Comparison of ENCODE assay signal across 11 mouse cellular contexts in the genomic region with DNA sequence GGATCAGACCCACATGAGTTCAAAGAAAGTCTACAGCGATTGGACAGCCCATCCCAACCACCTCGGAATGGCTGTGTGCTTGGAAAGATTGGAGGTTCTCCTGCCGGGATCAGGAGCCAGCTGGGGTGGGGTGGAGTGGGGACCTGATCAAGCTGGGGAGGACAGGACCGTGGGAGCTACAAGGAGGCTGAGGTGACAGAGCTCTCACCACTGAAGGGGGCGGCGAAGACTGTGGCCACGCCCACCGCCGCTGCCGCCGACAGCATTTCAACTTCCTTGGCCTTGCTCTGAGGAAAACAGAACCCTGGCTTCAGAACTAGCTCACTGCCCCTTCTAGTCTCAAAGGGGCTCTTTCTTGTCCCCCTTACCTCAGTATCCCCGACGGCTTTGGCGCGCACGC. TPM values are rescaled to one million over a fixed set of nuclear protein-coding genes. Genes with fewer than 3 reads are reported as not detected.
DNase-seq lines count a peak whose midpoint lies in the region; ATAC-seq and TF ChIP-seq lines count a peak whose summit lies in the region.
"Had no signal": no experiment of that assay in that cellular context is flagged by ENCODE, and none has a peak within 500 bp of the region (broad histone marks: within the 10 kb centered on the region; RNA-seq: fewer than 3 reads in every experiment).

No protein-coding gene starts in this region.

- H3K36me3 ChIP-seq in heart, postnatal 0 days (replicated peaks; ENCODE audit: control insufficient read depth, insufficient read depth, low read length) = no peaks in the 10 kb centered on the region
- no peaks in the 10 kb centered on the region for H3K36me3 ChIP-seq in heart, adult 2 months (ENCODE audit: control insufficient read depth, insufficient read depth, low read length)
- no peaks in the 10 kb centered on the region for H3K36me3 ChIP-seq in neural tube, embryonic 12.5 days
- no peaks in the 10 kb centered on the region for H3K36me3 ChIP-seq in intestine, postnatal 0 days (ENCODE audit: control insufficient read depth, insufficient read depth)
- H3K36me3 ChIP-seq in stomach, postnatal 0 days (ENCODE audit: control insufficient read depth, insufficient read depth, low read length) = no peaks in the 10 kb centered on the region

- H3K9me3 ChIP-seq in heart, postnatal 0 days (replicated peaks; ENCODE audit: control insufficient read depth, low read length) = no peaks in the 10 kb centered on the region
- H3K9me3 ChIP-seq in neural tube, embryonic 12.5 days = no peaks in the 10 kb centered on the region
- H3K9me3 ChIP-seq in intestine, postnatal 0 days (ENCODE audit: control insufficient read depth) = no peaks in the 10 kb centered on the region
- H3K9me3 ChIP-seq in stomach, postnatal 0 days (ENCODE audit: control insufficient read depth, low read length) = no peaks in the 10 kb centered on the region

- no peak overlapping the region for H3K27ac ChIP-seq in heart, postnatal 0 days (ENCODE audit: low read depth)
- H3K27ac ChIP-seq in heart, adult 2 months = no peak overlapping the region
- H3K27ac ChIP-seq in neural tube, embryonic 12.5 days = no peak overlapping the region
- H3K27ac ChIP-seq in intestine, postnatal 0 days (ENCODE audit: low read depth, low read length) = no peak overlapping the region
- no peak overlapping the region for H3K27ac ChIP-seq in stomach, postnatal 0 days (replicated peaks)

- H3K27me3 ChIP-seq in heart, postnatal 0 days (ENCODE audit: control insufficient read depth, insufficient read depth, low read length) = peaks cover 4% of the 10 kb centered on the region; the same call in 1 of the 2 replicates
- H3K27me3 ChIP-seq in heart, adult 2 months (ENCODE audit: control insufficient read depth, insufficient read depth, low read length) = no peaks in the 10 kb centered on the region
- H3K27me3 ChIP-seq in neural tube, embryonic 12.5 days (replicated peaks) = peaks cover 27% of the 10 kb centered on the region
- H3K27me3 ChIP-seq in intestine, postnatal 0 days (replicated peaks; ENCODE audit: control insufficient read depth, insufficient read depth, low read length) = no peaks in the 10 kb centered on the region
- H3K27me3 ChIP-seq in stomach, postnatal 0 days (ENCODE audit: control insufficient read depth, insufficient read depth, low read length) = no peaks in the 10 kb centered on the region

- 20% methylated on average over 16 of the region's 16 CpGs for WGBS in heart, postnatal 0 days
- 24% methylated on average over 16 of the region's 16 CpGs for WGBS in heart, adult 2 months
- 19% methylated on average over 16 of the region's 16 CpGs for WGBS in neural tube, embryonic 12.5 days
- WGBS in intestine, postnatal 0 days = 17% methylated on average over 16 of the region's 16 CpGs
- 24% methylated on average over 16 of the region's 16 CpGs for WGBS in stomach, postnatal 0 days

- H3K4me3 ChIP-seq in heart, postnatal 0 days (ENCODE audit: low read depth, low read length) = no peak overlapping the region
- H3K4me3 ChIP-seq in heart, adult 2 months = no peak overlapping the region
- H3K4me3 ChIP-seq in neural tube, embryonic 12.5 days = no peak overlapping the region
- 0 out of 2 replicates have a peak overlapping the region, but pooled peaks have one; percentile 1 for H3K4me3 ChIP-seq in intestine, postnatal 0 days (ENCODE audit: low read depth, low read length)
- peak overlapping the region; percentile 6; the same call in 1 of the 2 replicates for H3K4me3 ChIP-seq in stomach, postnatal 0 days (ENCODE audit: low read depth, low read length)
- H3K4me3 ChIP-seq: erythroblast, embryonic 14.5 days had no signal

- no peak overlapping the region for H3K9ac ChIP-seq in heart, postnatal 0 days (replicated peaks; ENCODE audit: low read depth, low read length)
- no peak overlapping the region for H3K9ac ChIP-seq in heart, adult 2 months (ENCODE audit: low read depth, low read length)
- H3K9ac ChIP-seq in neural tube, embryonic 12.5 days = no peak overlapping the region
- H3K9ac ChIP-seq in intestine, postnatal 0 days (ENCODE audit: low read depth, low read length) = no peak overlapping the region
- peak overlapping the region; percentile 23; the same call in 1 of the 2 replicates for H3K9ac ChIP-seq in stomach, postnatal 0 days (ENCODE audit: low read length)

- peak overlapping the region; percentile 24; the same call in 1 of the 2 replicates for H3K4me2 ChIP-seq in heart, postnatal 0 days (ENCODE audit: low read depth, low read length)
- H3K4me2 ChIP-seq in neural tube, embryonic 12.5 days (replicated peaks) = peak overlapping the region; percentile 27
- peak overlapping the region; percentile 49 for H3K4me2 ChIP-seq in intestine, postnatal 0 days (replicated peaks; ENCODE audit: low read depth)
- H3K4me2 ChIP-seq in stomach, postnatal 0 days (replicated peaks; ENCODE audit: low read depth) = 0 out of 2 replicates have a peak overlapping the region, but pooled peaks have one; percentile 25

- intact Hi-C loops in heart, adult 2 months (cut with DNase I) = no loop called here

- no peaks in the 10 kb centered on the region; the same call in 1 of the 2 replicates for H3K4me1 ChIP-seq in heart, postnatal 0 days (ENCODE audit: control insufficient read depth, insufficient read depth)
- no peaks in the 10 kb centered on the region for H3K4me1 ChIP-seq in heart, adult 2 months (ENCODE audit: control insufficient read depth, insufficient read depth, low read length)
- H3K4me1 ChIP-seq in neural tube, embryonic 12.5 days = no peaks in the 10 kb centered on the region
- H3K4me1 ChIP-seq in intestine, postnatal 0 days (replicated peaks; ENCODE audit: control insufficient read depth, insufficient read depth, low read length) = no peaks in the 10 kb centered on the region
- no peaks in the 10 kb centered on the region for H3K4me1 ChIP-seq in stomach, postnatal 0 days (replicated peaks; ENCODE audit: control insufficient read depth, insufficient read depth)

- TF ChIP-seq CTCF in heart, postnatal 0 days (IDR thresholded peaks at IDR 0.05; ENCODE audit: low read depth) = no peak
- no peak for TF ChIP-seq CTCF in heart, adult 2 months (IDR thresholded peaks at IDR 0.05)
- no peak for TF ChIP-seq CTCF in intestine, postnatal 0 days (IDR thresholded peaks at IDR 0.05; ENCODE audit: low read depth)
- TF ChIP-seq CTCF in stomach, postnatal 0 days (IDR thresholded peaks at IDR 0.05; ENCODE audit: low read depth) = no peak

- TF ChIP-seq EP300 in heart, postnatal 0 days (IDR thresholded peaks at IDR 0.05; ENCODE audit: low read depth) = no peak
- no peak for TF ChIP-seq EP300 in heart, adult 2 months (IDR thresholded peaks at IDR 0.05; ENCODE audit: insufficient read depth, low read depth, low read length)
- no peak for TF ChIP-seq EP300 in stomach, postnatal 0 days (optimal IDR thresholded peaks at IDR 0.05)

- no peak for TF ChIP-seq POLR2A in heart, adult 2 months (IDR thresholded peaks at IDR 0.05; ENCODE audit: insufficient read depth, low read depth, low read length)

- ATAC-seq in heart, postnatal 0 days (ENCODE audit: insufficient read depth, low read depth) = no peak
- ATAC-seq in neural tube, embryonic 12.5 days (ENCODE audit: low FRiP score, low read depth) = no peak
- ATAC-seq in intestine, postnatal 0 days = no peak
- no peak for ATAC-seq in stomach, postnatal 0 days (ENCODE audit: low FRiP score, low TSS enrichment)

- no peak for DNase-seq in heart, postnatal 0 days (ENCODE audit: low spot score)
- no peak for DNase-seq in heart, adult 2 months
- DNase-seq in neural tube, embryonic 10.5 days (ENCODE audit: extremely low spot score, low spot score) = no peak
- DNase-seq in stomach, postnatal 0 days (ENCODE audit: low spot score) = peak; percentile 54
- no peak for DNase-seq in adrenal gland, adult 2 months
- no peak for DNase-seq in urinary bladder, postnatal 4 days (ENCODE audit: low spot score in 2 of 2)
- DNase-seq: adrenal gland, postnatal 25 days had no signal

- H3K79me2 ChIP-seq in heart, adult 2 months (replicated peaks; ENCODE audit: control insufficient read depth, insufficient read depth, low read length) = no peaks in the 10 kb centered on the region

RNA-seq across cellular contexts. Expression of gene Clcnka, which starts 3.8 kb away (rescaled TPM):
- total RNA-seq in heart, postnatal 0 days (2014; rRNA removed; ENCODE audit: low replicate concordance) = not detected in 2 replicates
- polyA plus RNA-seq in heart, postnatal 0 days (2015; fragmentation: Nextera tagmentation; extraction: Ambion mirVana) = not detected in 2 replicates
- total RNA-seq in heart, adult 2 months (2021) = not detected
- 0.04 TPM in 1 of 2 replicates, not detected in the other for polyA plus RNA-seq in heart, adult 2 months (2012; rRNA removed)
- polyA plus RNA-seq in neural tube, embryonic 12.5 days (2016; fragmentation: Nextera tagmentation; extraction: Ambion mirVana) = not detected in 2 replicates
- 0.14 TPM in 1 of 2 replicates, not detected in the other for polyA plus RNA-seq in intestine, postnatal 0 days (2015; fragmentation: Nextera tagmentation; extraction: Ambion mirVana)
- polyA plus RNA-seq in stomach, postnatal 0 days (2015; fragmentation: Nextera tagmentation; extraction: Ambion mirVana) = 0.08 TPM in 1 of 2 replicates, not detected in the other
- total RNA-seq in adrenal gland, adult 2 months (2021) = not detected
- polyA plus RNA-seq in adrenal gland, adult 2 months (2012; rRNA removed) = 0.04 and 0.07 TPM in 2 replicates
- total RNA-seq: adrenal gland, postnatal 25 days had no signal
- polyA plus RNA-seq: erythroblast, embryonic 14.5 days had no signal

RNA-seq across cellular contexts. Expression of gene Clcnkb, which starts 21.1 kb away (rescaled TPM):
- total RNA-seq in heart, postnatal 0 days (2014; rRNA removed; ENCODE audit: low replicate concordance) = 0.23 and 0.65 TPM in 2 replicates
- polyA plus RNA-seq in heart, postnatal 0 days (2015; fragmentation: Nextera tagmentation; extraction: Ambion mirVana) = 0.58 and 0.87 TPM in 2 replicates
- under 1 TPM; 0.43 to 0.57 TPM for total RNA-seq in heart, adult 2 months (2021)
- 2.1 and 4.6 TPM in 2 replicates for polyA plus RNA-seq in heart, adult 2 months (2012; rRNA removed)
- not detected in 2 replicates for polyA plus RNA-seq in neural tube, embryonic 12.5 days (2016; fragmentation: Nextera tagmentation; extraction: Ambion mirVana)
- not detected in 2 replicates for polyA plus RNA-seq in intestine, postnatal 0 days (2015; fragmentation: Nextera tagmentation; extraction: Ambion mirVana)
- polyA plus RNA-seq in stomach, postnatal 0 days (2015; fragmentation: Nextera tagmentation; extraction: Ambion mirVana) = not detected in 2 replicates
- total RNA-seq in adrenal gland, adult 2 months (2021) = not detected
- not detected in 2 replicates for polyA plus RNA-seq in adrenal gland, adult 2 months (2012; rRNA removed)
- total RNA-seq: adrenal gland, postnatal 25 days had no signal
- polyA plus RNA-seq: erythroblast, embryonic 14.5 days; liver, embryonic 16.5 days had no signal

RNA-seq across cellular contexts. Expression of gene Hspb7, which starts 25.8 kb away (rescaled TPM):
- 556 and 673 TPM in 2 replicates for total RNA-seq in heart, postnatal 0 days (2014; rRNA removed; ENCODE audit: low replicate concordance)
- polyA plus RNA-seq in heart, postnatal 0 days (2015; fragmentation: Nextera tagmentation; extraction: Ambion mirVana) = 195 and 203 TPM in 2 replicates
- total RNA-seq in heart, adult 2 months (2021) = 1,000 to 10,000 TPM; 1,066 to 1,498 TPM
- 973 and 1,028 TPM in 2 replicates for polyA plus RNA-seq in heart, adult 2 months (2012; rRNA removed)
- polyA plus RNA-seq in neural tube, embryonic 12.5 days (2016; fragmentation: Nextera tagmentation; extraction: Ambion mirVana) = 0.14 TPM in 1 of 2 replicates, not detected in the other
- polyA plus RNA-seq in intestine, postnatal 0 days (2015; fragmentation: Nextera tagmentation; extraction: Ambion mirVana) = 4.7 and 8.0 TPM in 2 replicates
- 2.3 and 3.5 TPM in 2 replicates for polyA plus RNA-seq in stomach, postnatal 0 days (2015; fragmentation: Nextera tagmentation; extraction: Ambion mirVana)
- total RNA-seq in adrenal gland, adult 2 months (2021) = 1 to 10 TPM in 1 of 2 experiments, under 1 TPM in 1; 0.26 to 1.1 TPM
- 1.1 and 1.2 TPM in 2 replicates for polyA plus RNA-seq in adrenal gland, adult 2 months (2012; rRNA removed)
- polyA plus RNA-seq: erythroblast, embryonic 14.5 days had no signal

RNA-seq across cellular contexts. Expression of gene Fam131c, which starts 26.7 kb away (rescaled TPM):
- 2.2 TPM in 1 of 2 replicates, not detected in the other for total RNA-seq in heart, postnatal 0 days (2014; rRNA removed; ENCODE audit: low replicate concordance)
- polyA plus RNA-seq in heart, postnatal 0 days (2015; fragmentation: Nextera tagmentation; extraction: Ambion mirVana) = 0.14 and 0.20 TPM in 2 replicates
- 1 to 10 TPM; 2.0 to 2.2 TPM for total RNA-seq in heart, adult 2 months (2021)
- polyA plus RNA-seq in heart, adult 2 months (2012; rRNA removed) = 0.29 and 2.9 TPM in 2 replicates
- 2.5 and 3.2 TPM in 2 replicates for polyA plus RNA-seq in neural tube, embryonic 12.5 days (2016; fragmentation: Nextera tagmentation; extraction: Ambion mirVana)
- 1.4 and 2.4 TPM in 2 replicates for polyA plus RNA-seq in intestine, postnatal 0 days (2015; fragmentation: Nextera tagmentation; extraction: Ambion mirVana)
- polyA plus RNA-seq in stomach, postnatal 0 days (2015; fragmentation: Nextera tagmentation; extraction: Ambion mirVana) = 3.4 and 3.6 TPM in 2 replicates
- total RNA-seq in adrenal gland, adult 2 months (2021) = 1 to 10 TPM in 1 of 2 experiments, under 1 TPM in 1; 0.86 to 4.5 TPM
- 3.1 and 9.5 TPM in 2 replicates for polyA plus RNA-seq in adrenal gland, adult 2 months (2012; rRNA removed)
- polyA plus RNA-seq: erythroblast, embryonic 14.5 days; liver, embryonic 16.5 days had no signal

RNA-seq across cellular contexts. Expression of gene Srarp, which starts 41.2 kb away (rescaled TPM):
- not detected in 2 replicates for total RNA-seq in heart, postnatal 0 days (2014; rRNA removed; ENCODE audit: low replicate concordance)
- not detected in 2 replicates for polyA plus RNA-seq in heart, postnatal 0 days (2015; fragmentation: Nextera tagmentation; extraction: Ambion mirVana)
- total RNA-seq in heart, adult 2 months (2021) = 1 to 10 TPM; 1.6 to 2.2 TPM
- polyA plus RNA-seq in heart, adult 2 months (2012; rRNA removed) = 0.94 and 2.4 TPM in 2 replicates
- 0.38 TPM in 1 of 2 replicates, not detected in the other for polyA plus RNA-seq in neural tube, embryonic 12.5 days (2016; fragmentation: Nextera tagmentation; extraction: Ambion mirVana)
- not detected in 2 replicates for polyA plus RNA-seq in intestine, postnatal 0 days (2015; fragmentation: Nextera tagmentation; extraction: Ambion mirVana)
- polyA plus RNA-seq in stomach, postnatal 0 days (2015; fragmentation: Nextera tagmentation; extraction: Ambion mirVana) = not detected in 2 replicates
- under 1 TPM; 0.32 to 0.55 TPM for total RNA-seq in adrenal gland, adult 2 months (2021)
- 0.22 TPM in 1 of 2 replicates, not detected in the other for polyA plus RNA-seq in adrenal gland, adult 2 months (2012; rRNA removed)
- total RNA-seq: adrenal gland, postnatal 25 days had no signal
- polyA plus RNA-seq: erythroblast, embryonic 14.5 days; liver, embryonic 16.5 days had no signal

Comparison
In these comparisons a context has a peak if more than half of its experiments do, and no peak if none do; other contexts are left out.
1. H3K4me3 ChIP-seq: peak in intestine, postnatal 0 days (single experiment) and stomach, postnatal 0 days (single experiment); none in heart, postnatal 0 days (single experiment), heart, adult 2 months (single experiment) and neural tube, embryonic 12.5 days (single experiment).
2. RNA of gene Hspb7, which starts 25.8 kb away (polyA plus RNA-seq): 973 to 1,028 TPM in heart, adult 2 months and 195 to 203 TPM in heart, postnatal 0 days; 4.7 to 8.0 TPM in intestine, postnatal 0 days, 2.3 to 3.5 TPM in stomach, postnatal 0 days, 1.1 to 1.2 TPM in adrenal gland, adult 2 months and 0.14 TPM in neural tube, embryonic 12.5 days; every median in the first group is over 10 times any median in the second.
3. Peak in every context shown above with its lines, with median percentiles within 50 percentile points of each other: H3K4me2 ChIP-seq.